Mouse (Mus musculus) large intestine, adult 2 months (tissue): Measurements from ENCODE around the gene Mynn. TPM values are rescaled to one million over a fixed set of nuclear protein-coding genes. Genes with fewer than 3 reads are reported as not detected.

ENCODE experiments used
- DNase-seq: peaks from one replicate; pipeline ENCODE4 v3.0.0-alpha.2; 2012; ENCODE audit warnings: low read depth, low spot score
- WGBS: fragments of 180-500 bp; shearing (Covaris S2); methylation state at CpG from one replicate; pipeline ENCODE4 v1.1.7; 2018; 5-methylcytosine and 5-hydroxymethylcytosine counted together
- polyA plus RNA-seq: library from polyadenylated mRNA; depleted of rRNA; stranded (reverse); fragments of >200 nt; gene quantifications from 2 replicates; pipeline ENCODE4 v1.2.3, GENCODE M21; 2012; rRNA removed

The Mynn gene
- polyA plus RNA-seq, 1 experiment: 7.8 TPM

- no peak for DNase-seq
These were observed 31.8 kb downstream of the Mynn start for GRCm38 (mm10) chr3:30633681-30634080.

GRCm38 (mm10) chr3:30635629-30636028 lies 33.8 kb downstream of the Mynn start:
- 80% methylated on average over 4 of the region's 4 CpGs for WGBS
- DNase-seq: no peak

More at GRCm38 (mm10) chr3:30633681-30634080, 31.8 kb downstream of the Mynn start:
- WGBS: 62% methylated on average over 3 of the region's 3 CpGs

- whole genome bisulfite sequencing: 67% methylated on average over 2 of the region's 2 CpGs
- no peak for DNase-seq
These were observed 42.3 kb downstream of the Mynn start, which contains the start of gene Lrriq4 for GRCm38 (mm10) chr3:30644207-30644606. Gene Lrriq4, plus strand, starts transcription at chr3:30644507.

DNA sequence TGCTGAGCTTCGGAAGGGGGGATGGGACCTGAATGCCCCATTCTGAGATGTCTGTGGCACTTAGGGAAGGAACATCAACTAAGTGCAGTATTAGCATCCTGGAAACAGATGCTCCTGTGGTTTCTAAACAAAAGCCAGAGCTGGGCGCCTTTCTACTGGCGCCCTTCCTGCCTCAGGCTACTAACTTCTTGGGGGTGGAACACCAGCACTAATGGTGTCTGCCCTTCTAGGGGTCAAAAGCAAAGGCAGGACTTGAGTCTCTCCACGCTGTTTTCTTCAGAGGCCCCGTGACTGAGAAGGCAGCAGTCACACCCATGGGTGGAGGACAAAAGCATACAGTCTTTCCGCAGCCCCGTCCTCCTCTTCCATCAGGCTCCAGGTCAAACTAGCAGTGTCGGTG lies 44.9 kb downstream of the Mynn start:
- DNase-seq: no peak

GRCm38 (mm10) chr3:30647440-30648090 lies 45.7 kb downstream of the Mynn start, which contains the start of gene Lrrc34:
Gene Lrrc34, minus strand, starts transcription at chr3:30647869.
- WGBS: 8% methylated on average over 25 of the region's 25 CpGs

More for the DNA sequence above, 44.9 kb downstream of the Mynn start:
- 47% methylated on average over 8 of the region's 8 CpGs for WGBS

GRCm38 (mm10) chr3:30648466-30648865 lies 46.6 kb downstream of the Mynn start:
- 88% methylated on average over 2 of the region's 2 CpGs for WGBS
- no peak for DNase-seq

More at GRCm38 (mm10) chr3:30647440-30648090, 45.7 kb downstream of the Mynn start, which contains the start of gene Lrrc34:
- DNase-seq: peak; percentile 16

- DNase-seq: peak; percentile 10
These were observed 48.4 kb downstream of the Mynn start for GRCm38 (mm10) chr3:30650062-30650841.

GRCm38 (mm10) chr3:30655937-30656336 lies 54.1 kb downstream of the Mynn start:
- no peak for DNase-seq
- 80% methylated on average over 5 of the region's 5 CpGs for WGBS

More at GRCm38 (mm10) chr3:30650062-30650841, 48.4 kb downstream of the Mynn start:
- WGBS: 1% methylated on average over 41 of the region's 41 CpGs

DNA sequence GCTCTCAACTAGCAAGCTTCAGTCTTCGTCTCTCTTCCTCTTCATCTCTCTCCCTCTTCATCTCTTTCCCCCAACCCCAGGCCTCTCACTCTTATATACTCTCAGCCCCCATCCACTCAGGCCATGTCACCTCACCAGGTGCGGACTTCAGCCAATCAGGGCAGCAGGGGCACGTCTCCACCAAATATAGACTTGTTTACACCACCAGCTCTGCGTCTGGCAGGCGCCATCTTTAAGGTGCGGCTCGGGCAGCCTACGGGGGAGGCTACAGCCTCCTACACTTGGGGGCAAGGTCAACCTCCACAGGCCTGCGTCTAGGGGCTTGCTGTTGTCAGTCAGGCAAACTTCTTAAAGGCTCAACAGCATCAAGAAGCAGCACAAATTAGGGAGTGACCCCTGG lies 56.6 kb downstream of the Mynn start:
- 73% methylated on average over 9 of the region's 9 CpGs for WGBS
- DNase-seq: no peak

Other genes starting within 250 kb of the Mynn start
- gene Mecom, start 54.1 kb upstream of the Mynn start, polyA plus RNA-seq: 4.4 and 6.5 TPM in 2 replicates
- gene Actrt3, start 2.1 kb upstream of the Mynn start, polyA plus RNA-seq: 0.11 TPM in 1 of 2 replicates, not detected in the other
- not detected in 2 replicates for gene Lrriq4, start 42.4 kb downstream of the Mynn start, polyA plus RNA-seq
- gene Lrrc34, start 45.8 kb downstream of the Mynn start, polyA plus RNA-seq: not detected in 2 replicates
- 5.3 and 10.7 TPM in 2 replicates for gene Lrrc31, start 97.8 kb downstream of the Mynn start, polyA plus RNA-seq
- gene Samd7, start 144.2 kb downstream of the Mynn start, polyA plus RNA-seq: not detected in 2 replicates
- 8.8 and 10.2 TPM in 2 replicates for gene Sec62, start 190.8 kb downstream of the Mynn start, polyA plus RNA-seq